Mouse (Mus musculus): ENCODE measurements around the gene Tradd. TPM values are rescaled to one million over a fixed set of nuclear protein-coding genes. Genes with fewer than 3 reads are reported as not detected.
"Not testable (repeated sequence)": the region's sequence is repeated elsewhere in the genome, so short reads cannot be mapped to it uniquely, and the experiment has no call there.

Tradd gene
- polyA plus RNA-seq, 1 experiment from 2014 or later, result 13.4 TPM

- Histone ChIP-seq H3K4me3 (replicated peaks) (no peak overlapping the region), H3K27ac (no peak overlapping the region), H3K9me3 (no peaks in the 10 kb centered on the region), H3K36me3 (peaks cover 45% of the 10 kb centered on the region), H3K4me1 (replicated peaks) (peaks cover 20% of the 10 kb centered on the region), H3K9ac (replicated peaks) (no peak overlapping the region), H3K27me3 (peaks cover 34% of the 10 kb centered on the region), H3K4me2 (replicated peaks) (no peak overlapping the region)
- no peak for ATAC-seq
- WGBS, result 91% methylated on average over 10 of the region's 10 CpGs
Observed at GRCm38 (mm10) chr8:105252680-105253537, 11.5 kb downstream of the Tradd start.

GRCm38 (mm10) chr8:105251954-105252353 is 12.5 kb downstream of the Tradd start:
- Histone ChIP-seq H3K4me1 (replicated peaks) (peaks cover 20% of the 10 kb centered on the region), H3K4me2 (replicated peaks) (no peak overlapping the region), H3K9me3 (no peaks in the 10 kb centered on the region), H3K36me3 (peaks cover 52% of the 10 kb centered on the region), H3K9ac (replicated peaks) (no peak overlapping the region), H3K4me3 (replicated peaks) (no peak overlapping the region), H3K27me3 (peaks cover 26% of the 10 kb centered on the region), H3K27ac (no peak overlapping the region)
- ATAC-seq, result no peak
- 91% methylated on average over 6 of the region's 6 CpGs for WGBS

- Histone ChIP-seq H3K27me3 (no peaks in the 10 kb centered on the region), H3K4me2 (replicated peaks) (no peak overlapping the region), H3K27ac (no peak overlapping the region), H3K4me1 (replicated peaks) (no peaks in the 10 kb centered on the region), H3K9me3 (no peaks in the 10 kb centered on the region), H3K36me3 (peaks cover 53% of the 10 kb centered on the region), H3K9ac (replicated peaks) (no peak overlapping the region), H3K4me3 (replicated peaks) (no peak overlapping the region)
- WGBS, result 97% methylated on average over 7 of the region's 7 CpGs
- no peak for ATAC-seq
Observed at GRCm38 (mm10) chr8:105241016-105241415, 23.4 kb downstream of the Tradd start.

- Histone ChIP-seq H3K27me3 (no peaks in the 10 kb centered on the region), H3K36me3 (peaks cover 60% of the 10 kb centered on the region), H3K4me3 (replicated peaks) (no peak overlapping the region), H3K4me2 (replicated peaks) (no peak overlapping the region), H3K4me1 (replicated peaks) (no peaks in the 10 kb centered on the region), H3K9me3 (no peaks in the 10 kb centered on the region), H3K9ac (replicated peaks) (no peak overlapping the region), H3K27ac (no peak overlapping the region)
- ATAC-seq, result no peak
- 92% methylated on average over 14 of the region's 14 CpGs for WGBS
Observed at GRCm38 (mm10) chr8:105237442-105238142, 26.8 kb downstream of the Tradd start.

GRCm38 (mm10) chr8:105235206-105235605 is 29.2 kb downstream of the Tradd start:
- ATAC-seq, result no peak
- WGBS, result 94% methylated on average over 1 of the region's 1 CpGs
- H3K9ac ChIP-seq (replicated peaks), result no peak overlapping the region
- no peak overlapping the region for H3K27ac ChIP-seq
- H3K4me2 ChIP-seq (replicated peaks), result no peak overlapping the region
- peaks cover 45% of the 10 kb centered on the region for H3K36me3 ChIP-seq
- H3K9me3 ChIP-seq, result no peaks in the 10 kb centered on the region
- no peaks in the 10 kb centered on the region for H3K27me3 ChIP-seq
- no peaks in the 10 kb centered on the region for H3K4me1 ChIP-seq (replicated peaks)
- no peak overlapping the region for H3K4me3 ChIP-seq (replicated peaks)

- Histone ChIP-seq H3K27me3 (no peaks in the 10 kb centered on the region), H3K4me3 (replicated peaks) (no peak overlapping the region), H3K27ac (no peak overlapping the region), H3K4me2 (replicated peaks) (no peak overlapping the region), H3K9me3 (no peaks in the 10 kb centered on the region), H3K4me1 (replicated peaks) (no peaks in the 10 kb centered on the region), H3K36me3 (peaks cover 26% of the 10 kb centered on the region), H3K9ac (replicated peaks) (no peak overlapping the region)
- no peak for ATAC-seq
- 79% methylated on average over 1 of the region's 1 CpGs for WGBS
Observed at GRCm38 (mm10) chr8:105233126-105233935, 31.1 kb downstream of the Tradd start.

- not testable (repeated sequence) for H3K4me1 ChIP-seq (replicated peaks); H3K27me3 ChIP-seq; H3K9ac ChIP-seq (replicated peaks); H3K9me3 ChIP-seq; ATAC-seq; H3K4me2 ChIP-seq (replicated peaks); H3K27ac ChIP-seq; H3K4me3 ChIP-seq (replicated peaks)
- H3K36me3 ChIP-seq, result peaks cover 26% of the 10 kb centered on the region
- WGBS, result 91% methylated on average over 4 of the region's 4 CpGs
Observed at GRCm38 (mm10) chr8:105232321-105232693, 32.1 kb downstream of the Tradd start.

- Histone ChIP-seq H3K36me3 (peaks cover 24% of the 10 kb centered on the region), H3K9me3 (no peaks in the 10 kb centered on the region), H3K9ac (replicated peaks) (no peak overlapping the region), H3K4me3 (replicated peaks) (no peak overlapping the region), H3K4me1 (replicated peaks) (peaks cover 7% of the 10 kb centered on the region), H3K27me3 (no peaks in the 10 kb centered on the region), H3K27ac (no peak overlapping the region), H3K4me2 (replicated peaks) (no peak overlapping the region)
- WGBS, result 88% methylated on average over 12 of the region's 12 CpGs
- no peak for ATAC-seq
Observed at GRCm38 (mm10) chr8:105231503-105232320, 32.7 kb downstream of the Tradd start.

GRCm38 (mm10) chr8:105225917-105226316 is 38.5 kb downstream of the Tradd start:
- Histone ChIP-seq H3K27me3 (no peaks in the 10 kb centered on the region), H3K4me2 (replicated peaks) (peak overlapping the region; percentile 80), H3K4me1 (replicated peaks) (peaks cover 25% of the 10 kb centered on the region), H3K27ac (no peak overlapping the region), H3K36me3 (no peaks in the 10 kb centered on the region), H3K9me3 (no peaks in the 10 kb centered on the region), H3K9ac (replicated peaks) (peak overlapping the region; percentile 91), H3K4me3 (replicated peaks) (peak overlapping the region; percentile 92)
- 28% methylated on average over 6 of the region's 6 CpGs for WGBS
- no peak for ATAC-seq

- under 1% methylated on average over 27 of the region's 27 CpGs for WGBS
- Histone ChIP-seq H3K4me2 (replicated peaks) (peak overlapping the region; percentile 80), H3K4me1 (replicated peaks) (peaks cover 25% of the 10 kb centered on the region), H3K36me3 (no peaks in the 10 kb centered on the region), H3K9ac (replicated peaks) (peak overlapping the region; percentile 91), H3K27me3 (no peaks in the 10 kb centered on the region), H3K9me3 (no peaks in the 10 kb centered on the region), H3K27ac (peak overlapping the region; percentile 61), H3K4me3 (replicated peaks) (peak overlapping the region; percentile 92)
- ATAC-seq, result no peak
Observed at GRCm38 (mm10) chr8:105225272-105225593, 39.2 kb downstream of the Tradd start.

GRCm38 (mm10) chr8:105224413-105225271 is 39.8 kb downstream of the Tradd start, which contains the start of gene D230025D16Rik:
TSS of gene D230025D16Rik (plus strand) at chr8:105225145.
- peak within 1 kb of the TSS; percentile 92 for H3K4me3 ChIP-seq (replicated peaks)
- no peaks in the 10 kb centered on the region for H3K27me3 ChIP-seq
- WGBS, result 3% methylated on average over 34 of the region's 34 CpGs
- H3K9me3 ChIP-seq, result no peaks in the 10 kb centered on the region
- H3K4me2 ChIP-seq (replicated peaks), result peak within 1 kb of the TSS; percentile 80
- peaks cover 25% of the 10 kb centered on the region for H3K4me1 ChIP-seq (replicated peaks)
- peak within 1 kb of the TSS; percentile 74 for H3K27ac ChIP-seq
- no peaks in the 10 kb centered on the region for H3K36me3 ChIP-seq
- H3K9ac ChIP-seq (replicated peaks), result peak within 1 kb of the TSS; percentile 91
- ATAC-seq, result peak; percentile 96
